In genomic region chr10:10809777-10810176, GRCm38 (mm10) we compare ENCODE assay signal across 23 mouse cellular contexts.
"Had no signal": no experiment of that assay in that cellular context is flagged by ENCODE, and none has a peak within 500 bp of the region (broad histone marks: within the 10 kb centered on the region; RNA-seq: fewer than 3 reads in every experiment).

No protein-coding gene starts in this region.

- H3K9me3 ChIP-seq: heart, embryonic 10.5 days; heart, embryonic 12.5 days; hindbrain, embryonic 13.5 days; hindbrain, embryonic 15.5 days; kidney, embryonic 15.5 days; limb, embryonic 13.5 days; limb, embryonic 15.5 days; liver, embryonic 12.5 days had no signal

- H3K36me3 ChIP-seq: heart, embryonic 10.5 days; heart, embryonic 12.5 days; hindbrain, embryonic 13.5 days; hindbrain, embryonic 15.5 days; kidney, embryonic 15.5 days; limb, embryonic 13.5 days; limb, embryonic 15.5 days; liver, embryonic 12.5 days had no signal

- H3K9ac ChIP-seq: heart, embryonic 12.5 days; hindbrain, embryonic 13.5 days; hindbrain, embryonic 15.5 days; kidney, embryonic 15.5 days; limb, embryonic 13.5 days; limb, embryonic 15.5 days; liver, embryonic 12.5 days; liver, embryonic 14.5 days had no signal

- ATAC-seq: hindbrain, postnatal 0 days; intestine, embryonic 16.5 days; liver, embryonic 12.5 days had no signal

- DNase-seq: gastrocnemius, postnatal 14 days; gastrocnemius, postnatal 36 days; heart, adult 18-20 months; heart, postnatal 10 days; kidney, adult 11 months; kidney, adult 2 months; kidney, adult 9 months; kidney, postnatal 14 days; kidney, postnatal 36 days; layer of hippocampus, postnatal 36 days; left cerebral cortex, postnatal 4 days had no signal

- H3K4me2 ChIP-seq: heart, embryonic 12.5 days; hindbrain, embryonic 13.5 days; hindbrain, embryonic 15.5 days; kidney, embryonic 15.5 days; limb, embryonic 13.5 days; limb, embryonic 15.5 days; liver, embryonic 12.5 days had no signal

- H3K4me1 ChIP-seq: heart, embryonic 10.5 days; heart, embryonic 12.5 days; hindbrain, embryonic 13.5 days; hindbrain, embryonic 15.5 days; kidney, embryonic 15.5 days; limb, embryonic 13.5 days; limb, embryonic 15.5 days; liver, embryonic 12.5 days had no signal

- H3K4me3 ChIP-seq: heart, embryonic 10.5 days; heart, embryonic 12.5 days; hindbrain, embryonic 13.5 days; hindbrain, embryonic 15.5 days; kidney, embryonic 15.5 days; limb, embryonic 13.5 days; limb, embryonic 15.5 days; liver, embryonic 12.5 days had no signal

- H3K27ac ChIP-seq: heart, embryonic 10.5 days; hindbrain, embryonic 13.5 days; hindbrain, embryonic 15.5 days; hindbrain, postnatal 0 days; kidney, embryonic 15.5 days; kidney, postnatal 0 days; limb, embryonic 13.5 days; limb, embryonic 15.5 days; liver, embryonic 12.5 days; liver, embryonic 14.5 days had no signal

- H3K27me3 ChIP-seq: heart, embryonic 12.5 days; hindbrain, embryonic 13.5 days; hindbrain, embryonic 15.5 days; kidney, embryonic 15.5 days; limb, embryonic 13.5 days; limb, embryonic 15.5 days; liver, embryonic 12.5 days had no signal
